In the genomic region with DNA sequence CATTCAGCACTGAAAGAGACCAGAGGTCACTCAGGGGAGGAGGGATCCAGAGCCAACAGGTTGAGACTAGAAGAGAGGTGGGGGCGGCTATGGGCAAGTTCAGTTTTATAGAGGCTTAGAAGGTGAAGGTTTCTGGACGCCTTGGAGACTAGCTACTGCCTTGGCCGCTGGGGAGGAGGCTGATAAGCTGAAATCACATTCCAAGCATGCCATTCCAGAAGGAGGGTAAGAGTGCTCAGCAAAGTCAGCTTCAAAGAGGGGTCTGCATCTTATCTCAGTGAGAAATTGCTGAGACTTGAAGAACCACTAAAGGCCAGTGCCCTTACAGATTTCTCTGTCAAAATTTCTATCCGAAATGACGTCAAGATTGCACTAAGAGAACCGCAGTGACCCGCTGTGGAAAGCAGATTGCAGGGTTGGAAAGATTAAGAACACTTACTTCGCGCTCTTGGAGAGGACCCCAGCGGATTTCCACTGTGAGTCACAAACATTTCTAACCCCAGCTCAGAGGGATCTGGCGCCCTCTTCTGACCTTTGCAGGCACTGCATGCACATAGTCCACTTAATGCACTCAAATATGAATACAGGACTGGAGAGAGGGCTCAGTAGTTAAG, we compare ENCODE assay signal across 9 mouse cellular contexts.
DNase-seq lines count a peak whose midpoint lies in the region; ATAC-seq and TF ChIP-seq lines count a peak whose summit lies in the region.
"Had no signal": no experiment of that assay in that cellular context is flagged by ENCODE, and none has a peak within 500 bp of the region (broad histone marks: within the 10 kb centered on the region; RNA-seq: fewer than 3 reads in every experiment).

No protein-coding gene starts in this region.

- H3K27ac ChIP-seq in bone marrow macrophage, adult 2 months (ENCODE audit: insufficient read depth, low read depth, low read length), result no peak overlapping the region
- no peak overlapping the region for H3K27ac ChIP-seq in embryonic fibroblast, embryonic 13.5 days (ENCODE audit: insufficient read depth, low read length)
- H3K27ac ChIP-seq: macrophage had no signal

- H3K4me1 ChIP-seq in bone marrow macrophage, adult 2 months (ENCODE audit: control insufficient read depth, insufficient read depth, low read length), result no peaks in the 10 kb centered on the region
- H3K4me1 ChIP-seq in embryonic fibroblast, embryonic 13.5 days (ENCODE audit: control insufficient read depth, insufficient read depth, low read length), result peaks cover 3% of the 10 kb centered on the region

- no peak for TF ChIP-seq POLR2A in bone marrow macrophage, adult 2 months (IDR thresholded peaks at IDR 0.05; ENCODE audit: borderline replicate concordance, low read depth, low read length)
- TF ChIP-seq POLR2A in embryonic fibroblast, embryonic 13.5 days (IDR thresholded peaks at IDR 0.05; ENCODE audit: low read depth, low read length), result no peak

- intact Hi-C loops in heart, postnatal 10 days (cut with DNase I), result loop anchor here (2.0 to 5.0 kb wide), 2 partner anchors 104 to 120 kb away; a partner anchor contains a TSS

- peak; percentile 44 for DNase-seq in cerebellum, adult 11 months
- DNase-seq in heart, postnatal 10 days, result peak; percentile 90 to 93
- peak; percentile 92 for DNase-seq in kidney, postnatal 4 days
- peak; percentile 66 for DNase-seq in testis, postnatal 14 days (ENCODE audit: low spot score)

- ATAC-seq in cerebellum, adult (ENCODE audit: insufficient number of reproducible peaks, low FRiP score, low TSS enrichment), result no peak
- ATAC-seq in megakaryocyte progenitor cell, adult 5-6 weeks (replicated peaks; ENCODE audit: poor library complexity), result peak; percentile 62

- TF ChIP-seq CTCF in bone marrow macrophage, adult 2 months (IDR thresholded peaks at IDR 0.05; ENCODE audit: low read depth, low read length), result peak; percentile 59
- peak; percentile 68 for TF ChIP-seq CTCF in embryonic fibroblast, embryonic 13.5 days (IDR thresholded peaks at IDR 0.05; ENCODE audit: borderline replicate concordance, insufficient read depth, low read length)

- H3K4me3 ChIP-seq in bone marrow macrophage, adult 2 months (ENCODE audit: insufficient read depth, low read length), result no peak overlapping the region
- no peak overlapping the region for H3K4me3 ChIP-seq in embryonic fibroblast, embryonic 13.5 days (ENCODE audit: insufficient read depth, low read length)
